Mouse (Mus musculus): ENCODE results near the gene Pacs1.
"Not testable (repeated sequence)": the region's sequence is repeated elsewhere in the genome, so short reads cannot be mapped to it uniquely, and the experiment has no call there.

Gene Pacs1

DNA sequence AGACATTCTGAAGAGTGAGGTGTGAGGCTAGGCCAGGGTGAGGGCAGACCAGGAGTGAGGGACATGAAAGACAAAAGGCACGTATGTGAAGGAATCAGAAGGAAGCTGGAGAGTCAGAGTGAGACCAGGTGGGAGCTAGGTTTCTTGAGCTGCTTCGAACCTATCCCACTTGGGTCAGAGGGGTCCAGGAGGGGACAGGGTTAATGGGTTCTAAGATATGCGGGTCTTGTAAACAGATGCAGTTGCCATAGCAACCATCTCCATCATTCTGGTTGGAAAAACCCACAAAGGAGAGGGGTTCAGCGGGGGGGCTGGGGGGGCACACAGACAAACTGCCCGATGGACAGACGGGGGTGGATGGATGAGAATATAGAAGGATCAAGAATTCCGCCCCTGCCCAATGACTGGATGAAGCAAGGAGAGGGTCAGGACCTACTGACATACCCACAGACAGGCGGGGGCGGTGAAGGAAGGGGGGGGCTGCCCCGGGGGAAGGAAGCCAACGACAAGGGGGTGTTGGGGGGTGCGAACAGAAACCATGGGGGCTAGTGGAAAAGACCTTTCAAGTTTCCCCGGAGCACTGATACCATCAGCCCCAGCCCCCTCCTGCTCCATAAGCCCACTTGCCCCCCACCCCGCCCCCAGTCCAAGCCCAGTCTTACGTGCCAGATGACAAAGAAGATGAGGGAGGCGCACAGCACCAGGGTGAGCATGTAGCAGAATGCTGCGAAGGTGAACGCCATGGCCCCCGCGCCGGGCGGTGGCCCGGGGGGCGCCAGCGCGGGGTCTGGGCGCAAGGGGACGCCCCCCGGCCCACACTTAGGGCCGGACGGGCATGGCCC lies 175.2 kb downstream of the Pacs1 start:
- no peak for DNase-seq (ENCODE audit: low spot score in 2 of 2)

DNA sequence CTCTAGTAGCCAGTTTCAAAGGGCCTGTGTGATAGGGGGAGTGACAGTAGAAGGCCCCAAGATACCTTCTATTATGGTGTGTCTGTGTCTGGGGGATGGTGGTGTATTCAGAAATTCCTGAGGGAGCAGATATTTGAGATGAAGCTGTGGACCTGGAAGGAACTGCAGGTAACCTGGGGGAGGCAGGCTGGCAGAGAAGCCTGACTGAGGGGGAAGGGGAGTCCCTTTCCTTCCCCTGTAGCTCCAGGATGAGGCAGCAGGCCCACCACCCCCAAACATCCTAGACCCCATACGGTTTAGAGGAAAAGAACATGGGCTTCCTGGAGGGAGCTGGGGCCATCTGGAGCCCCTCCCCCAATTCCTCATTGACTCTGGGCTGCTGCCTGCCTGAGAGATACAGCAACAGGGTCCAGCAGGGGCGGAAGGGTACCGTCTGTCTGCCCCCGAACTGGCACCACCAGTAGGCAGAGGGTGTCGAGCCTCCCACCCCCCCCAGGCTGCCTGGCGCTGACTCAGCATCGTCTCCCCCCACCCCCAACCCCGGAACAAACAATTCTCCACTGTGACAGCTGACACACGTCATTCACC lies 176.9 kb downstream of the Pacs1 start:
- DNase-seq (ENCODE audit: low spot score in 2 of 2), result no peak

DNA sequence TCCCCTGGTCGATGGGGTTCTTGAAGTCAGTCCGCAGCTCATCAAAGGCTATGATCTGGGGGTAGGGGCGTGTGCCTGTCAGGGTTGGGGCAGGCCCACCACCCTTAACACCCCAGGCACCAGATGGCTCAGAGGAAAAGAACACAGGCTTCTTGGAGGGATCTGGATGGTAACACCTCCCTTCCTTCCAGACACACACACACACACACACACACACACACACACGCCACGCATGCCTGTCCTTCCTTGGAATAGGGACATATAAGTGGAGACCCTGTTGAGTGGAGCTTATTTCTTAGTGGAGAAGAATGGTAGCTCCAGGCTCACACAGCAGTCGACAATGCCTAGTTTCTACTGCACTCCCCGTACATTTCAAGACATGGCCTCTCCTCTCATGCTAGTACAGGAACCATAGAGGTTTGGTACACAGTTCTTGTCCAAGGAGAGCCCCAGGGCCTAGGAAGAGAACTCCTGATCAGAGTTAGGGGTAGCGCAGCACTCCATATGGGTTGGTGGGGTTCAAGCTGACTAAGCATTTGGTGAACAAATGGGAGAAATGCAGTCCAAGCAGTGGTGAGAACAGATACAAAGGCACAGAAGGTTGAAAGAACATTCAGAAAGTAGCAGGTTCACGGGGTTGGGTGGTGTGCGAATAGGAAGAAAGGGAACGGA lies 178.0 kb downstream of the Pacs1 start:
- DNase-seq (ENCODE audit: low spot score in 2 of 2), result no peak

DNA sequence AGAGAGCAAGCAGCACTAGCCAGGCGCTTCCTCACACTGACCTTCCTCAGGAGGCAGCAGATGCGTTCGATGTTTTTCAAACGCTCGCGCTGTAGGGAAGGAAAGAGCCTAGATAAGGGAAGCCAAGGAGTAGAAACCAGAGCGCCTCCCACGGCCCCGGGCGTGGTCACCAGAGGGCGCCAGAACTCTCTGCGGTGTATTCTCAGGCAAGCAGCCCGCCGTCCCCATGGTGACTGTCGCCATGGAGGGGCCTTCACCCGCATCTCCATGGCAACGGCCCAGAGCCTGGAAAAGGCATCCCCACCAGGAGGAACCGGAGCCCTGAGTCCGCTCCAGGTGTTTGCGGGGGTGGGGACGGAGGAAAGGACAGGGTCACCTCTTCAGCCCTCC lies 178.7 kb downstream of the Pacs1 start:
- peak; percentile 85 to 94 for DNase-seq (ENCODE audit: low spot score in 2 of 2)

DNA sequence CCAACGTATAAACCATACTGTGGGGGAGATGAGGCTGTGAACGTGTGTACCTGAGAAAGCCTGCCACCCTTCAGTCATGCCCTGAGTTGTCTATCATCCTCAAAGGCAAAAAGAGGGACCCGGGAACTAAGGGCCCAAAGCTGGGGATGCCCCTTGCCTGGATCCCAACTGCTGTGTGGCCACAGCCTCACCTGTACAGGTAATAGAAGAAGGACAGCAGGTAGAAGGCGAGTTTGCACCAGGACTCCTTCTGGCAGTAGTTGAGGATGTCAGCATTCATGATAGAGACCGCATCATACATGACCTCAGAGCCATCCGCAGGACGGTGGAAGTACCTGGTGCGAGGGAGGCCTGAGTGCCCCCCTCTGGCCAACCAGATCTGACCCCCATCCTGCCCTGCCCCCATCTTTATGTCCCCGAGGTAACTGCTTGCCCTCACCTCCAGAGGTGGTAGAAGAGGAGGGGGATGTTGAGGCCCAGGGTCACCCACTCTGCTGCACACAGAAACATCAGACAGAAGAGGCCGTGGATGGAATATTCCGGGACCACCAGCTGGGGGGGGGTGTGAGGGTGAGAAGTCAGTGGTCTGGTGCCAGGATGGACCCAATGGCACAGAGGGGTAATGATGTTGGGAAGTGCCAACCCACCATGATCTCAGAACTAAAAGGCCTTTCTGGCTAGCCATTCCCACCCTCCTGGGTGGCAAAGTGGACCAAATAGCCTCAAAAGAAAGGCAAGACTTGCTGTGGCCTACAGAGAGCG lies 179.3 kb downstream of the Pacs1 start:
- DNase-seq (ENCODE audit: low spot score in 2 of 2), result no peak

DNA sequence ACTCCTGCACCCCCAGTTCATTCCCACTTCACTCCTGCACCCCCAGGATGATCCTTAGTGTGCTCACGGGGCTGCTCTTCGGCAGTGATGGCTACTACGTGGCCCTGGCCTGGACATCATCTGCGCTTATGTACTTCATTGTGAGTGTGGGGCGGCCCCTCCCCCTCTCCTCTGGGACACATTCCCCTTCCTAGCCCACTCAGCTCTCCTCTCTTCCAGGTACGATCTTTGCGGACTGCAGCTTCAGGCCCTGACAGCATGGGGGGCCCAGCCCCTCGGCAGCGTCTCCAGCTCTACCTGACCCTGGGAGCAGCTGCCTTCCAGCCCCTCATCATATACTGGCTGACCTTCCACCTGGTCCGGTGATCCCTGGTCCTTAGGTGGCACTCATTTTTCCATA lies 180.8 kb downstream of the Pacs1 start:
- no peak for DNase-seq (ENCODE audit: low spot score in 2 of 2)

DNA sequence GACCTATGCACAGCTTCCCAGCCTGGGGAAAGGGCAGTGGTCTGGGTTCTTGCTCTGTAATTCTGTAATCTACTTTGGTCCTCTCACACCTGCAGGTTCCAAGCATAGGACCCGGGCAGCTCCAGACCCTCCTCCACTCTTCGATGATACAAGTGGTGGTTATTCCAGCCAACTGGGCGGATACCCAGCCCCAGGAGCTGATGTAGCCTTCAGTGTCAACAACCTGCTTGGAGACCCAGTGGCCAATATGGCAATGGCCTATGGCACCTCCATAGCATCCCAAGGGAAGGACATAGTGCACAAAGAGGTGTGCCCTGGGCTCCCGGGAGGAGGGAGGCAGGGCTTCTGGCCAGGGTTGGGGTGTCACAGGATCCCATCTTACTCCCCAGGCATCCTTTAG lies 183.6 kb downstream of the Pacs1 start:
- DNase-seq (ENCODE audit: low spot score in 2 of 2), result no peak

DNA sequence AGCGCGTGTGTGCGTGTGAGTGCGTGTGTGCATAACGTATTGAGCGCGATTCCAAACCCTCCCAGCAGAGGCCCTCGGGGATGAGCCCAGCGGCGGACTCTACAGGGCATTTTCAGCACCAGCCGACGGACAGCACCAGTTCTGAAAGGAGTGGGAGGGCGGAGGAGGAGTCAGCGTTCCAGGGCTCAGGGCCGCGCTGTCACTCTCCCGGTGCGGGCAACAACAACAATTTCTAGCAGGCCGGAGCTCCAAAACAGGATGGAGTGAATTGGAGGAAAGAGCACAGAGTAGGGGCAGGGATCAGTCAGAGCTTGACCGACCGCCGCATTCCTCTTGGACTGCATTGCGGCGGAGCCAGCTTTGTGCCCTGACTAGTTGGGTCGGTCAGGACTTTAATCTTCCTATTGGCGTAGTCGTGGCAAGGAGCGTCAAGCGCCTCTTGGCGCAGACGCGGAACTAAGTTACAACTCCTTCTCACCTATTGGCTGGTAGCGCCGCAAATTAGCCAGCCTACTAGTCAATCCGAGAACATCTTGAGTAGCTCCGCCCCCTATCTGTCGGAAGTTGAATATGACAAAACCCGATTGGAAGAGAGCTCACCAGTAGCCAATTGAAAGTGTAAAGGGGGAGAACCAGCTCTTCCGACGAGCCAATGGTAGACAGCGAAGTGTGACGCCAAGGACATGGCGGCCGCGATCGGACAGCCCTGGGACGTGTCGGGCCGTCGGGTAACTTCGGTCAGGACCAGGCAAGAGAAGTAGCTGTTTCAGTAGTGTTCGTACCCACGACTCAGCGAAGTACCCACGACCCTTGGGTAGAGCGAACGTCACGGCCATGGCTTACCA lies 184.8 kb downstream of the Pacs1 start, which contains the start of gene Yif1a:
Yif1a (plus strand) TSS at position 655 of the 845 bp plus-strand sequence.
- peak; percentile 85 to 95 for DNase-seq (ENCODE audit: low spot score in 2 of 2)

DNA sequence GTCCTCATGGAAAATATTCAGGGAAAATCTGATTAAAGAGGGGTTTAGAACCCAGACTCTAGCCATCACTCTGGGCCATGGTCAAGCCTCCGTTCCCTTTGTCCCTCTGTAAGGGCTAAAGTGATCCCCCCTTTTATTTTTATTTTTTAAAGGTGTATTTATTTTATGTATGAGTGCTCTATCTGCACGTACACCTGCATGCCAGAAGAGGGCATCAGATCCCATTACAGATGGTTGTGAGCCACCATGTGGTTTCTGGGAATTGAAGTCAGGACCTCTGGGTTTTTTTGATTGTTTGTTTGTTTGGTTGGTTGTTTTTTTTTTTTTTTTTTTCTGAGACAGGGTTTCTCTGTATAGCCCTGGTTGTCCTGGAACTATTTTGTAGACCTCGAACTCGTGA lies 186.4 kb downstream of the Pacs1 start:
- DNase-seq (ENCODE audit: low spot score in 2 of 2), result not testable (repeated sequence)

DNA sequence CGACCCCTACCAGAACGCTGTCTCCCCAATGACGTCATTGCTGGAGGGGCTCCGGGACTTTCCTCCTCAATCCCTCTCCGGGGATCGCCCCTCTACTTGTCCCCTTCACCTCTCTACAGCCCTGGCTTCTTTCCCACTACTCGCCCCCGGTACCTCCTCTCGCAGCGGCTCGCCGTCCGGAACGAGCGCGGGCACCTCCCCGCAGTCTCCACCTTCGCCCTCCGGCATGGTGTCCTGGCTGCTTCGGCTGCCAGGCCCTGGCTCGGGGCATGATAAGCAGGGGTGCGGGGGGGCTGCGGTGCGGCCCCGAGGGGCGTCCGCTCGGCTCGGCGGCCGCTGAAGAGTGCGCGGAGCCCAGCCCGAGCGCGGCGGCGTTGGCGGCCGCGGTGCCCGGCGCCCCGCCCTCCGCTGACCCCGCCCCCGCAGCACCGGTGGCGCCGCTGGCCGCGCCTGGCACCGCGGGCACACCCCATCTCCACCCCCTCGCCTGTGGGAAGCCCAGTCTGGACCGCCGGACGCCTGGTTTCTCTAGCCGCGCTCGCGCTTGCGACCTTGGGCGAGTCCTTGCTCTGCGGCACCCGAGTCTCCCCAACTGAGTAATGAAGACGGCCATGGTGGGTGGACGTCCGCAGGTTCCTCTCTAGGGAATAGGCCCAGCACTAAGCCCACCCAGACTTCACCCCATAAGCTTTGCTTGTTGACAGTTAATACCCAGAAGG lies 187.6 kb downstream of the Pacs1 start, which contains the start of gene Tmem151a:
Tmem151a (minus strand) TSS at position 387 of the 719 bp plus-strand sequence.
- DNase-seq (ENCODE audit: low spot score in 2 of 2), result peak; percentile 39 to 58

DNA sequence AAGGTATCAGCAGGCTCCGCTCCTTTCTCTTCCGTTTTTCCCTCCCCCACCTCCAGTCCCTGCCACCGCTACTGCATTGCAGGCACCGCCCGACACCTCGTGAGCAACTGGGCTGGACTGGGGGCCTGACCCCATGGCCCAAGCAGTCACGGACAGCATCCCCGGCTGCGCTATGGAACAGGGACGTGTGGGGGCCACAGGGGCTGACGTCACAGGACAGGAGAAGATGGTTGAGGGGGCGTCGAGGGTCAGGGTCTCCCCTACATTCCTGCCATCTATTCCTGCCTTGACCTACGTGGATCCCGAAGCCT lies 188.1 kb downstream of the Pacs1 start:
- DNase-seq (ENCODE audit: low spot score in 2 of 2), result no peak

DNA sequence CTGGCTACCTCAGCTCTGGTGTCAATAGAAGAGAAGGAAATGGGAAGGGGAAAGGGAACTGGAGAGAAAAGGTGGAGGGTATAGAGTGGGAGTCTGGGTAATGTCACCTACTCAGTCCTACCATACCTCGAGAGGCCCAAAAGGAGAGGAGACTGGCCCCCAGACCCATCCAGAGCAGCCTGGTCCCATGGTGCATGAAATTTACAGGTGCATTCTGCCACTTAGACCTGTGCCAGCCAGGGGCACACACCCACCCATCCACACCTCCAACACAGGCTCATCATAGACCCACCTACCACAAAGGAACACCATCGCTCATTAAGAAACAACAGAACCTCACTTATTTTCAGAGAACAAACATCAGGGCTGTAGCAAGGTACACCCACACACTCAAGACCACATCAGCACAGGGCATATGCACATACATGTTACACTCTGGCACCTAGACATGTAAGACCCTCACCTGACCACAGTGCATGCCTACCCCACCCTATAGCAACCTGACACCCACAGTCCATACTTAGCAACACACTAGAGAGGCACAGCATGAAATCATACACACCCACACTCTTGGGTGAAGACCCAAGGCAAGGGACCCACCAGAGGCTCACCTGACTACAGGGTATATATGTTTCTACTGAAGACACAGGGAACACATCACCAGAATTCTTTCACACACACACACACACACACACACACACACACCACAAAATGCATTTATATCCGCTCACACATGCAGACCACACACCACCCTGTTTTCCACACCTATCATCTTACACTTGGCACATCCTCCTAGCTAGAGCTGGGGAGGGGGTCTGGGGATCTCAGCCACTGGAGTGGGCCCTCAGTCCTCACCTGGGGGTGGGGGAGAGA lies 188.7 kb downstream of the Pacs1 start:
- DNase-seq (ENCODE audit: low spot score in 2 of 2), result no peak
